Mouse (Mus musculus) C2C12 (cell line): ENCODE results near the gene Tmeff1. TPM values are rescaled to one million over a fixed set of nuclear protein-coding genes. Genes with fewer than 3 reads are reported as not detected.
"Not testable (repeated sequence)": the region's sequence is repeated elsewhere in the genome, so short reads cannot be mapped to it uniquely, and the experiment has no call there.

ENCODE experiments used
- H3K27me3 ChIP-seq: one replicate; pipeline ENCODE4 v1.6.1; 2011; ENCODE audit not compliant: control insufficient read depth, insufficient read depth, insufficient read length
- H3K36me3 ChIP-seq: one replicate; pipeline ENCODE4 v1.6.1; 2011; ENCODE audit not compliant: control insufficient read depth, insufficient read depth
- H3K4me3 ChIP-seq: one replicate; pipeline ENCODE4 v1.5.1; 2011; ENCODE audit warnings: mild to moderate bottlenecking, control low read depth; ENCODE audit not compliant: poor library complexity, insufficient read depth, severe bottlenecking
- H3K79me2 ChIP-seq: one replicate; pipeline ENCODE4 v1.6.1; 2011; ENCODE audit not compliant: control insufficient read depth, insufficient read depth
- H3K79me3 ChIP-seq: one replicate; pipeline ENCODE4 v1.6.1; 2011; ENCODE audit warnings: low read depth, control low read depth
- H3ac ChIP-seq: one replicate; pipeline ENCODE3; 2011; ENCODE audit warnings: low read depth; ENCODE audit not compliant: control insufficient read depth, insufficient read length
- CEBPB ChIP-seq: IDR thresholded peaks from one replicate; pipeline ENCODE4 v1.6.1; 2011; ENCODE audit warnings: low read depth, mild to moderate bottlenecking, control low read depth, moderate library complexity
- CTCF ChIP-seq: IDR thresholded peaks from one replicate; pipeline ENCODE4 v1.5.1; 2011; ENCODE audit not compliant: control insufficient read depth, insufficient read depth, insufficient read length
- FOSL1 ChIP-seq: IDR thresholded peaks from one replicate; pipeline ENCODE4 v1.8.0; 2011; ENCODE audit warnings: mild to moderate bottlenecking, low read length; ENCODE audit not compliant: poor library complexity, insufficient read depth, severe bottlenecking
- MAX ChIP-seq: IDR thresholded peaks from one replicate; pipeline ENCODE4 v1.6.1; 2011; ENCODE audit warnings: mild to moderate bottlenecking, control low read depth
- MYOD1 ChIP-seq: IDR thresholded peaks from one replicate; pipeline ENCODE4 v1.6.1; 2011; ENCODE audit warnings: low read depth; ENCODE audit not compliant: control insufficient read depth, insufficient read length
- MYOG ChIP-seq: IDR thresholded peaks from one replicate; pipeline ENCODE4 v1.6.1; 2011; ENCODE audit not compliant: control insufficient read depth, insufficient read length; ENCODE audit errors: extremely low read depth
- USF1 ChIP-seq: IDR thresholded peaks from one replicate; pipeline ENCODE4 v1.6.1; 2011; ENCODE audit warnings: low read depth, mild to moderate bottlenecking, control low read depth, moderate library complexity
- polyA plus RNA-seq: library from polyadenylated mRNA; unstranded; fragments of >200 nt; fragmentation: generic; extraction: Trizol; gene quantifications from one replicate; pipeline ENCODE4 v1.2.1, GENCODE M21; 2012; ENCODE audit warnings: missing spikeins

Gene Tmeff1
- polyA plus RNA-seq, 1 experiment, result 22.7 TPM

- H3K36me3 ChIP-seq, result no peaks in the 10 kb centered on the region
- H3K79me3 ChIP-seq, result no peaks in the 10 kb centered on the region
- no peaks in the 10 kb centered on the region for H3K79me2 ChIP-seq
- no peak overlapping the region for H3ac ChIP-seq
- H3K27me3 ChIP-seq, result no peaks in the 10 kb centered on the region
- TF ChIP-seq USF1, result no peak
- TF ChIP-seq FOSL1, result no peak
- no peak for TF ChIP-seq CEBPB
- no peak for TF ChIP-seq MYOD1
- no peak for TF ChIP-seq MAX
- TF ChIP-seq CTCF, result no peak
- no peak for TF ChIP-seq MYOG
- no peak overlapping the region for H3K4me3 ChIP-seq
Observed at GRCm38 (mm10) chr4:48680214-48680613, 95.2 kb downstream of the Tmeff1 start.

DNA sequence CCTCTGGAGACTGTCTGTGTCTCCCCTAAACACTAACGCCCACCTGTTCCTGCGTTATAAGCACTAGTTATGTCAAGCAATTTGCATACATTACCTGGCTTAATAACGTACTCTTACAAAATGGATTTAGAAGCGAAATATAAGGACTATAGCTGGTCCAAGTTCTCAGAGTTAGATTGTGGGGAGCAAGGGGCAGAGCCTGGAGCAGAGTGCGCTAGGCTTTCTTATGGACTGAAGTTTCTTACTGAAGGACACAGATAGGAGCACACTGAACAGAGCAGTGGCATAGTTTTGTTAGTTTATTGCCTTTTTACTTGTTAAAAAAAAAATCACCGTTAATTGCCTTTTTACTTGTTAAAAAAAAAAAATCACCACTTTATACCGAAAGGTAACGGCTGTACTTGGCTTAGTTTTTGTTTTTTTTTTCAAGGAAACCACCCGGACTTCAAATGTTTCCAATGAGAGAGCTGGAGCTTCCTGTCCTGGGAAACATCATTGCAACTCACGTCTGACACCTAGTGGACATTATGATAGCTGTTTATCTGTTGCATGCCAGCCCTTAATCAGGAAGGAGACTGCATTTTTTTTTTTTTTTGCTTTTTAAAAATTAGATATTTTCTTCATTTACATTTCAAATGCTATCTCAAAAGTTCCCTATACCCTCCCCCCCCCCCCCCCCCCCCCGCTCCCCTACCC lies 95.8 kb downstream of the Tmeff1 start:
- H3K27me3 ChIP-seq, result no peaks in the 10 kb centered on the region
- H3K4me3 ChIP-seq, result no peak overlapping the region
- no peaks in the 10 kb centered on the region for H3K36me3 ChIP-seq
- H3K79me3 ChIP-seq, result no peaks in the 10 kb centered on the region
- no peaks in the 10 kb centered on the region for H3K79me2 ChIP-seq
- H3ac ChIP-seq, result no peak overlapping the region
- TF ChIP-seq CTCF (peak; percentile 51), MYOD1 (no peak)

GRCm38 (mm10) chr4:48683126-48683525 lies 98.2 kb downstream of the Tmeff1 start:
- Histone ChIP-seq H3K36me3 (no peaks in the 10 kb centered on the region), H3K79me2 (no peaks in the 10 kb centered on the region)

DNA sequence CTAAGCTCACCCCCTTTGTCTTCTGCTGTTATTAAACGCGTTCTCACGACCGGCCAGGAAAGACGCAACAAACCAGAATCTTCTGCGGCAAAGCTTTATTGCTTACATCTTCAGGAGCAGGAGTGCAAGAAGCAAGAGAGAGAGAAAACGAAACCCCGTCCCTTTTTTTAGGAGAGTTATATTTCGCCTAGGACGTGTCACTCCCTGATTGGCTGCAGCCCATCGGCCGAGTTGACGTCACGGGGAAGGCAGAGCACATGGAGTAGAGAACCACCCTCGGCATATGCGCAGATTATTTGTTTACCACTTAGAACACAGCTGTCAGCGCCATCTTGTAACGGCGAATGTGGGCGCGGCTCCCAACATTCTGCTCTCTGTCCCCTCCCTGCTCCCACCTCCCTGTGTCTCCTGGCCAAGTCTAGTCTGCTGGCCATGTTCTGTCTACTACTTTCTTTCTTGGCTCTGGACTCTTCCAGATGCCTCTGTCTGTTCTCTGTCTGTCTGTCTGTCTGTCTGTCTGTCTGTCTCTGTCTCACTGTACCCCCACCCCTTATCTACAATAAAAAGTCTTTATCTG lies 98.7 kb downstream of the Tmeff1 start:
- not testable (repeated sequence) for H3K36me3 ChIP-seq, H3K27me3 ChIP-seq, H3ac ChIP-seq, H3K79me3 ChIP-seq, H3K4me3 ChIP-seq, H3K79me2 ChIP-seq

More at GRCm38 (mm10) chr4:48683126-48683525, 98.2 kb downstream of the Tmeff1 start:
- H3ac ChIP-seq, result no peak overlapping the region
- no peaks in the 10 kb centered on the region for H3K27me3 ChIP-seq
- no peak for TF ChIP-seq MYOG
- no peak for TF ChIP-seq MAX
- TF ChIP-seq USF1, result no peak
- no peak for TF ChIP-seq MYOD1
- TF ChIP-seq FOSL1, result no peak
- TF ChIP-seq CEBPB, result no peak
- TF ChIP-seq CTCF, result no peak
- no peaks in the 10 kb centered on the region for H3K79me3 ChIP-seq
- H3K4me3 ChIP-seq, result no peak overlapping the region

DNA sequence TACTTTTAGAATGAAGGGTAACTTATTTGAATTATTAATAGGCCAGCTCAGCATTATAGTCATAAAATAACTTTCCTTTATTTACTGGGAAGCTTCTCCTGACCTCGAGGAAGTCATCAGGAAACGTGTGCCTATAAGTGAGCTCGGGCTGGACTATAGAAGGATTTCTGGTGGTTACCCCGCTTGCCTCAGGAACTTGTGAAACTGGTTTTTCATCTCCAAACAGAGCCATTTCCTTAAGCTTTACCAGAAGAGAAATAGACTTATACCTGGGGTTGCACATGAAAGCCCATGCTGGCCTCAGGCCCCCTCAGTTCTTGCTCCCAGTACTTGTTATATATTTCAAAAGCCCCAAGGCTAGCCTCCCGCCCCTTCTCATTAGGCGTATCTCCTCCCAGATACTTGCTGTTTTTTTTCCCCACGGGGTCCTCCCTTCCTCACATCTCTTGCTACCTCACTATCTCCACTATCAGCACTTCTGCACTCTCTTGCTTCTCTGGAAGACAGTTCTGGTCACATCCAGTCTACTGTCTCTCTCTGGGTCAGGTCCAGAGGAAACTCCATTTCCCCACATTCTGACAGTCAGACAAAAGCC lies 99.7 kb downstream of the Tmeff1 start:
- H3K79me3 ChIP-seq, result no peaks in the 10 kb centered on the region
- no peaks in the 10 kb centered on the region for H3K79me2 ChIP-seq
- H3K36me3 ChIP-seq, result no peaks in the 10 kb centered on the region
- no peak for TF ChIP-seq MYOD1
- H3K27me3 ChIP-seq, result no peaks in the 10 kb centered on the region
- H3ac ChIP-seq, result no peak overlapping the region
- H3K4me3 ChIP-seq, result no peak overlapping the region

DNA sequence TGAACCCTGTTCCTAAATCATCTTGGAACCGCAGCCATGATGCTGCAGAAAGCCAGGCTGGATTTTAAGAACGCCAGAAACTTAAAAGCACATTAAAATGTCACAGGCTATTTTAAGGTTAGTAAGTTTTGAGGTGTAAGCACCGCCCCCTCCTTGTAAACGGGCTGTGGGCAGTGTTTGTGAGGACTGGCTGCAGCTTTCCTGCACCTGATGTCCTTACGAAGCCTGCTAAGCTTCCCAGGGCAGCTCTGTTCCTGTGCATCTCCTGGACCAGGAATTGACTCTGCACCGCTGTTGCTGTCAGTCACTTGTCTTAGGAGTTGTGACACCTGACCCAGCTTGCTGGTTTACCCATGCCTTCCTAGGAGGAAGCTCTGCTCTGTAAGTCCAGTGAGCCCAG lies 103.2 kb downstream of the Tmeff1 start:
- Histone ChIP-seq H3ac (no peak overlapping the region), H3K79me3 (no peaks in the 10 kb centered on the region), H3K4me3 (no peak overlapping the region), H3K79me2 (no peaks in the 10 kb centered on the region), H3K27me3 (no peaks in the 10 kb centered on the region), H3K36me3 (no peaks in the 10 kb centered on the region)
- TF ChIP-seq MYOG (no peak), MAX (no peak), USF1 (no peak), MYOD1 (no peak), CEBPB (no peak), FOSL1 (no peak), CTCF (no peak)
